Mouse (Mus musculus) embryonic facial prominence, embryonic 13.5 days (tissue): ENCODE results near the gene F5. TPM values are rescaled to one million over a fixed set of nuclear protein-coding genes. Genes with fewer than 3 reads are reported as not detected.
A peak's percentile ranks its signal among the peaks of the same experiment; 100 is the strongest.

Experiments used
- ATAC-seq: fragments of 200-750 bp; cut with Nextera tagmentation; 2 replicates; pipeline ENCODE4 v1.8.0; 2017; ENCODE audit warnings: low read depth; ENCODE audit not compliant: insufficient number of reproducible peaks, insufficient read depth, low FRiP score, low TSS enrichment
- H3K27ac ChIP-seq: fragments of 300-500 bp; sonication (generic); 2 replicates; pipeline ENCODE4 v1.5.1; 2015; ENCODE audit warnings: moderate library complexity, mild to moderate bottlenecking, inconsistent platforms
- H3K27me3 ChIP-seq: fragments of 300-500 bp; sonication (generic); 2 replicates; pipeline ENCODE4 v1.6.1; 2015; ENCODE audit warnings: mild to moderate bottlenecking, inconsistent platforms
- H3K36me3 ChIP-seq: fragments of 300-500 bp; sonication (generic); 2 replicates; pipeline ENCODE4 v1.6.1; 2015; ENCODE audit warnings: mild to moderate bottlenecking, inconsistent platforms
- H3K4me1 ChIP-seq: fragments of 300-500 bp; sonication (generic); 2 replicates; pipeline ENCODE4 v1.6.1; 2015; ENCODE audit warnings: inconsistent platforms
- H3K4me2 ChIP-seq: fragments of 300-500 bp; sonication (generic); 2 replicates; pipeline ENCODE4 v1.6.1; 2015; ENCODE audit warnings: moderate library complexity, mild to moderate bottlenecking, inconsistent platforms
- H3K4me3 ChIP-seq: fragments of 300-500 bp; sonication (generic); 2 replicates; pipeline ENCODE4 v1.5.1; 2015; ENCODE audit warnings: mild to moderate bottlenecking, inconsistent platforms
- H3K9ac ChIP-seq: fragments of 300-500 bp; sonication (generic); 2 replicates; pipeline ENCODE4 v1.6.1; 2015; ENCODE audit warnings: mild to moderate bottlenecking, inconsistent platforms
- H3K9me3 ChIP-seq: fragments of 300-500 bp; sonication (generic); 2 replicates; pipeline ENCODE4 v1.6.1; 2016; ENCODE audit warnings: inconsistent platforms
- WGBS: fragments of 180-500 bp; shearing (Covaris S2); methylation state at CpG from one replicate; pipeline ENCODE4 v1.1.7; 2015; ENCODE audit warnings: mixed read lengths; 5-methylcytosine and 5-hydroxymethylcytosine counted together
- polyA plus RNA-seq: library from polyadenylated mRNA; unstranded; fragments of >200 nt; fragmentation: Nextera tagmentation; extraction: Ambion mirVana; gene quantifications from 2 replicates; pipeline ENCODE4 v1.2.1, GENCODE M21; 2015

The F5 gene
- polyA plus RNA-seq, 1 experiment from 2014 or later, result 0.14 TPM

DNA sequence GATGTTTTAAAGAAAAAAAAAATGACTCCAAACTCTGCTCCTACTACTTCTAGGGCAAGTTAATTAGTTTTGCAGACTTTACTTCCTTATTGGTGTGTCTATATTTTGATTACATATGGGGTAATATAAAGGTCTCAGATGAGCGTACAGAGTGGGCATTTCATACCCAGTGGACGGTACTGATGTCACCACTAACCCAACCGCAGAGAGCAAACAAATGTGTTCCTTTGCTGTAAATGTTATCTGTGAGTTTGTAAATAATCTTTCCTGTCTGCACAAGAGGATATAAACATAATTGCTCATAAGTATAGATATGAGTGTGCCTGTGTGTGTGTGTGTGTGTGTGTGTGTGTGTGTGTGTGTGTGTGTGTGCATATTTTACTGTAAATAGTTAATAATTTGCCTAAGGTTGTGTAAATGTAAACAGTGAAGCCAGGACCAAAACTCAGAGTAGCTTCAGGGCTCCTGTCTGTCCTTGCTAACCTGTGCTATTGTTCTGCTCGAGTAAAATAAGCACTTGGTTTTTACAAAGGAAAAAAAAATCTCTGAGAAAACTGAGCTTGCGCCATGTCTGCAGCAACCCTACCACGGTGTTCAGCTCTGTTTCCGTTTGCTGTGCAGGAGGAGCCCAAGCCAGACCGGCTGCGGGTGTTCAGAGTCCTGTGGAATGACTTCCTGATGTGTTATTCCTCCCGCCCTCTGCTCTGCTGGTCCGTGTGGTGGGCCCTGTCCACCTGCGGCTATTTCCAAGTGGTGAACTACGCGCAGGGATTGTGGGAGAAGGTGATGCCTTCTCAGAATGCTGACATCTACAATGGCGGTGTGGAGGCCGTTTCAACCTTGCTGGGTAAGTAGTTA lies 108.8 kb downstream of the F5 start:
- H3K9ac ChIP-seq, result 0 out of 2 replicates have a peak overlapping the region, but pooled peaks have one; percentile 6
- no peak overlapping the region for H3K4me3 ChIP-seq
- peaks cover 20% of the 10 kb centered on the region for H3K36me3 ChIP-seq
- H3K27me3 ChIP-seq, result no peaks in the 10 kb centered on the region
- H3K4me2 ChIP-seq, result no peak overlapping the region
- no peak overlapping the region for H3K27ac ChIP-seq
- H3K9me3 ChIP-seq, result no peaks in the 10 kb centered on the region
- H3K4me1 ChIP-seq, result no peaks in the 10 kb centered on the region
- ATAC-seq, result no peak
- 76% methylated on average over 16 of the region's 16 CpGs for WGBS

DNA sequence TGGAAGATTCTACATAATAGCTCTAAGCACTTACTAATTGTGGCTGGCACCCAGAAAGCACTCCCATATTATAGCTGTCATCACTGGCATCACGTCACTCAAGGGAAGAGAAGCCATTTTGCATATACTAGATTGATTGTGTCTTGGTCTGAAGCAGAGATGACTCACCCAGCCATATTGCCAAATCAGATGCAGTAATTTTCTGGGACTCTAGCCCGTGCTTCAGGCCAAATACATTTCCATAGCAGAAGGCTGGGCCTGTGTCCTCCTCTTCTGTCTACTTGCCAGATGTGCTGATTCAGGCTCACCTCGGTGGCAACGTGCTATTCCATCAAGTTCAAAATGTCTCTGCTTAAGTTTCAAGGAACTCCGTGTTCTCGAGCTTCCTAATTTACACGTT lies 109.9 kb downstream of the F5 start:
- H3K27ac ChIP-seq, result no peak overlapping the region
- no peak overlapping the region for H3K4me3 ChIP-seq
- H3K27me3 ChIP-seq, result no peaks in the 10 kb centered on the region
- no peaks in the 10 kb centered on the region; the same call in 1 of the 2 replicates for H3K9me3 ChIP-seq
- ATAC-seq, result no peak
- no peak overlapping the region for H3K4me2 ChIP-seq
- H3K4me1 ChIP-seq, result no peaks in the 10 kb centered on the region
- WGBS, result 85% methylated on average over 7 of the region's 7 CpGs
- H3K9ac ChIP-seq, result no peak overlapping the region
- peaks cover 25% of the 10 kb centered on the region for H3K36me3 ChIP-seq

Other genes starting within 250 kb of the F5 start
- 18.4 and 20.4 TPM in 2 replicates for gene Scyl3, start 222.7 kb upstream of the F5 start, polyA plus RNA-seq
- gene BC055324, start 157.0 kb upstream of the F5 start, polyA plus RNA-seq, result 20.5 and 20.9 TPM in 2 replicates
- 10.5 and 10.6 TPM in 2 replicates for gene Mettl18, start 156.9 kb upstream of the F5 start, polyA plus RNA-seq
- not detected in 2 replicates for gene Sele, start 103.6 kb upstream of the F5 start, polyA plus RNA-seq
- gene Sell, start 89.9 kb upstream of the F5 start, polyA plus RNA-seq, result 0.30 and 0.43 TPM in 2 replicates
- not detected in 2 replicates for gene Selp, start 36.6 kb upstream of the F5 start, polyA plus RNA-seq
- 6.7 and 6.8 TPM in 2 replicates for gene Slc19a2, start 97.2 kb downstream of the F5 start, polyA plus RNA-seq
- 5.1 and 6.8 TPM in 2 replicates for gene Ccdc181, start 123.7 kb downstream of the F5 start, polyA plus RNA-seq
- gene Nme7, start 152.3 kb downstream of the F5 start, polyA plus RNA-seq, result 45.4 and 48.3 TPM in 2 replicates
- 35.0 and 35.3 TPM in 2 replicates for gene Blzf1, start 155.7 kb downstream of the F5 start, polyA plus RNA-seq